Mouse (Mus musculus): ENCODE results near the gene Bcan. TPM values are rescaled to one million over a fixed set of nuclear protein-coding genes. Genes with fewer than 3 reads are reported as not detected.

Bcan gene
- polyA plus RNA-seq, 1 experiment from 2014 or later, result 0.08 TPM

DNA sequence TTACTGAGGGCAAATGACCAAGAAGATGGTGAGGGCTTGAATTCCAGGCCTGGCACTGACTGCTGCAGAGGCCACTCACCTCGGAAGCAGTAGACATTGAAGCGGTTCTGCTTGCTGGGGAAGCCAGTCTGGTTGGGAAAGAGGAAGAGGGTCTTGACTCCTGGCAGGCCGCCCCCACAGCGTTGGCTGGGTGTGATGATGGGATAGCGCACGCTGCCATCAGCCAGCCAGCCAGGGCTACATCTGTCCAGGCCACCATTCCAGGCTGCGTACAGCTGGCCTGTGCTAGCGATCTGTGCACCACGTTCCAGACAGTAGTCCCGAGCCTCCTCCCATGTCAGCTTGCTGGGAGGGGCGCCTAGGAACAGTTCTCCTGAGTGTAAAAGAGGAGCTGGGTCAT lies 4.7 kb downstream of the Bcan start:
- TF ChIP-seq CTCF (IDR thresholded peaks at IDR 0.05; ENCODE audit: low read depth) (no peak), EP300 (optimal IDR thresholded peaks at IDR 0.05) (no peak)
- Histone ChIP-seq H3K9me3 (ENCODE audit: control insufficient read depth, low read length) (no peaks in the 10 kb centered on the region), H3K27ac (replicated peaks) (no peak overlapping the region), H3K9ac (ENCODE audit: low read length) (no peak overlapping the region), H3K4me3 (ENCODE audit: low read depth, low read length) (no peak overlapping the region), H3K4me1 (replicated peaks; ENCODE audit: control insufficient read depth, insufficient read depth) (no peaks in the 10 kb centered on the region), H3K27me3 (ENCODE audit: control insufficient read depth, insufficient read depth, low read length) (peaks cover 14% of the 10 kb centered on the region; the same call in 1 of the 2 replicates), H3K36me3 (ENCODE audit: control insufficient read depth, insufficient read depth, low read length) (no peaks in the 10 kb centered on the region), H3K4me2 (replicated peaks; ENCODE audit: low read depth) (no peak overlapping the region)
- ATAC-seq (ENCODE audit: low FRiP score, low TSS enrichment) (no peak), DNase-seq (ENCODE audit: low spot score) (no peak)
- 34% methylated on average over 11 of the region's 11 CpGs for WGBS

- WGBS, result 2% methylated on average over 6 of the region's 6 CpGs
- ATAC-seq (ENCODE audit: low FRiP score, low TSS enrichment), result no peak
- no peaks in the 10 kb centered on the region for H3K9me3 ChIP-seq (ENCODE audit: control insufficient read depth, low read length)
- H3K27me3 ChIP-seq (ENCODE audit: control insufficient read depth, insufficient read depth, low read length), result peaks cover 4% of the 10 kb centered on the region; the same call in 1 of the 2 replicates
- H3K4me2 ChIP-seq (replicated peaks; ENCODE audit: low read depth), result no peak overlapping the region
- TF ChIP-seq CTCF (IDR thresholded peaks at IDR 0.05; ENCODE audit: low read depth) (no peak), EP300 (optimal IDR thresholded peaks at IDR 0.05) (no peak)
- no peak overlapping the region for H3K9ac ChIP-seq (ENCODE audit: low read length)
- H3K27ac ChIP-seq (replicated peaks), result no peak overlapping the region
- H3K36me3 ChIP-seq (ENCODE audit: control insufficient read depth, insufficient read depth, low read length), result no peaks in the 10 kb centered on the region
- DNase-seq (ENCODE audit: low spot score), result peak; percentile 69
- no peak overlapping the region for H3K4me3 ChIP-seq (ENCODE audit: low read depth, low read length)
- H3K4me1 ChIP-seq (replicated peaks; ENCODE audit: control insufficient read depth, insufficient read depth), result no peaks in the 10 kb centered on the region
Observed at GRCm38 (mm10) chr3:87993436-87993835, 6.6 kb downstream of the Bcan start.

DNA sequence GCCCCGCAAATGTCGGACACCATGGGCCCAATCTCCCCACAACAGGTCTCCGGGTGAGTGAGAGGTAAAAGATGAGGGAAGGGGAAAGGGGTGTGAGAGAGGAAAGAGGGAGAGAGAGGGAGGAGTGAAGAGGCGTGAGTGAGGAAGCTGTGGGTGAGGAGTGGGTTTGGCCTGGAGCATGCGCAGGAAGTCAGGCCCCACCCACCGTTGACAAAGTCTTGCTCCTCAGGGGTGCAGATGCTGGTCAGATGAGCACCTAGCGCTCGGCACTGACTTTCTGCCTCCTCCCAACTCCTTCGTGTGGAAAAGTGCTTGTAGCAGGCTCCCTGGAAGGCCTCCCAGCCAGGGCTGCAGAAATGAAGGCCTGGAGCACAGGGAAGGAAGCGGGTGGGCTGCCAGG lies 10.1 kb downstream of the Bcan start:
- H3K27me3 ChIP-seq (ENCODE audit: control insufficient read depth, insufficient read depth, low read length), result no peaks in the 10 kb centered on the region; the same call in 1 of the 2 replicates
- H3K36me3 ChIP-seq (ENCODE audit: control insufficient read depth, insufficient read depth, low read length), result no peaks in the 10 kb centered on the region
- H3K9me3 ChIP-seq (ENCODE audit: control insufficient read depth, low read length), result no peaks in the 10 kb centered on the region
- no peak overlapping the region for H3K4me2 ChIP-seq (replicated peaks; ENCODE audit: low read depth)
- DNase-seq (ENCODE audit: low spot score) (no peak), ATAC-seq (ENCODE audit: low FRiP score, low TSS enrichment) (no peak)
- no peak for TF ChIP-seq CTCF (IDR thresholded peaks at IDR 0.05; ENCODE audit: low read depth)
- TF ChIP-seq EP300 (optimal IDR thresholded peaks at IDR 0.05), result no peak
- WGBS, result 32% methylated on average over 10 of the region's 10 CpGs
- no peak overlapping the region for H3K27ac ChIP-seq (replicated peaks)
- H3K9ac ChIP-seq (ENCODE audit: low read length), result no peak overlapping the region
- H3K4me1 ChIP-seq (replicated peaks; ENCODE audit: control insufficient read depth, insufficient read depth), result peaks cover 3% of the 10 kb centered on the region; the same call in 1 of the 2 replicates
- no peak overlapping the region for H3K4me3 ChIP-seq (ENCODE audit: low read depth, low read length)

DNA sequence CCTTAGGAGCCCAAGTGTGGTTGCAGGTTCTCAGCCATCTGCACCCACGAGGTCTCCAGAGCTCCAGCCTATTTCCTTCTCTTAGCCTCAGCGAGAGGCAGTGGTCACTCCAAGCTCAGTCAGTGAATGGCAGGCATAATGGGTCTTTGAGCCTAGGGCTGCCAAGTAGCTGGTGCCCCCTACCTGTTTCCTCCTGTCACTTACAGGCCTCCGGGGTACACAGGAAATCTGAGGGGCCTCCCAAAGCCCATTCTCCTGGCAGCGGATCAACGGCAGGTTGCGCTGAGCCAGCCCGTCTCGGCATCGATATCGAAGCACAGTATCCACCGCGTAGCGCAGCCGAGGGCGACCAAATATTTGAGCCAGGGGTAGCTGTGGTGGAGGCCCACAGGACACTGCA lies 12.0 kb downstream of the Bcan start:
- TF ChIP-seq CTCF (IDR thresholded peaks at IDR 0.05; ENCODE audit: low read depth) (no peak), EP300 (optimal IDR thresholded peaks at IDR 0.05) (no peak)
- WGBS, result 11% methylated on average over 15 of the region's 15 CpGs
- no peak for DNase-seq (ENCODE audit: low spot score)

GRCm38 (mm10) chr3:87987633-87988032 lies 12.4 kb downstream of the Bcan start:
- under 1% methylated on average over 15 of the region's 15 CpGs for WGBS
- H3K36me3 ChIP-seq (ENCODE audit: control insufficient read depth, insufficient read depth, low read length), result no peaks in the 10 kb centered on the region
- H3K9me3 ChIP-seq (ENCODE audit: control insufficient read depth, low read length), result no peaks in the 10 kb centered on the region
- TF ChIP-seq CTCF (IDR thresholded peaks at IDR 0.05; ENCODE audit: low read depth) (peak; percentile 15; the same call in 1 of the 2 replicates), EP300 (optimal IDR thresholded peaks at IDR 0.05) (no peak)
- peak overlapping the region; percentile 65 for H3K4me2 ChIP-seq (replicated peaks; ENCODE audit: low read depth)
- peak overlapping the region; percentile 33 for H3K4me3 ChIP-seq (ENCODE audit: low read depth, low read length)
- ATAC-seq (ENCODE audit: low FRiP score, low TSS enrichment) (peak; percentile 3; the same call in 1 of the 2 replicates), DNase-seq (ENCODE audit: low spot score) (no peak)
- H3K27ac ChIP-seq (replicated peaks), result no peak overlapping the region
- peak overlapping the region; percentile 43; the same call in 1 of the 2 replicates for H3K9ac ChIP-seq (ENCODE audit: low read length)
- no peaks in the 10 kb centered on the region for H3K27me3 ChIP-seq (ENCODE audit: control insufficient read depth, insufficient read depth, low read length)
- H3K4me1 ChIP-seq (replicated peaks; ENCODE audit: control insufficient read depth, insufficient read depth), result peaks cover 12% of the 10 kb centered on the region

More for the DNA sequence above, 12.0 kb downstream of the Bcan start:
- no peak overlapping the region for H3K9ac ChIP-seq (ENCODE audit: low read length)
- no peaks in the 10 kb centered on the region for H3K9me3 ChIP-seq (ENCODE audit: control insufficient read depth, low read length)
- H3K36me3 ChIP-seq (ENCODE audit: control insufficient read depth, insufficient read depth, low read length), result no peaks in the 10 kb centered on the region
- peak overlapping the region; percentile 33 for H3K4me3 ChIP-seq (ENCODE audit: low read depth, low read length)
- no peaks in the 10 kb centered on the region for H3K27me3 ChIP-seq (ENCODE audit: control insufficient read depth, insufficient read depth, low read length)
- peaks cover 8% of the 10 kb centered on the region for H3K4me1 ChIP-seq (replicated peaks; ENCODE audit: control insufficient read depth, insufficient read depth)
- H3K4me2 ChIP-seq (replicated peaks; ENCODE audit: low read depth), result peak overlapping the region; percentile 65
- H3K27ac ChIP-seq (replicated peaks), result no peak overlapping the region
- no peak for ATAC-seq (ENCODE audit: low FRiP score, low TSS enrichment)

DNA sequence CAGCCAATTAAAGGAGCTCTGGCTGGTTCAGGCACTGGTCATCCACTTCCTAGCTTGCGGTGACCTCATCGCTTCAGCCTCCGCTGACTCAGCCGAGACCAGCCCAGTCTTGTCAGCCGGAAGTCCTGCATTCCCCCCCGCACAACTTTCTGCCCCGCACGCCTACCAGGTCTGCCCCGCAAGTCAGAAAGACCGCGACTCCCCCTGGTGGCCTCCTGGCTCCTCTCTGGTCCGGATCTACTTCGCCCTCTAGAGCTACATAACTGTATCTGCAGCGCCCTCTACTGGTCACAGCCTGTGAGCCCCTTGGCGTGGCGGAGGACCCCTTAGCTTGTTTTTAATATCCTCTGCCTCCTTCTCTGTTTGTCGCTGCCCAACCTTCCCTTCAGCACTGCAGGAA lies 13.2 kb downstream of the Bcan start:
- Histone ChIP-seq H3K36me3 (ENCODE audit: control insufficient read depth, insufficient read depth, low read length) (no peaks in the 10 kb centered on the region), H3K9me3 (ENCODE audit: control insufficient read depth, low read length) (no peaks in the 10 kb centered on the region), H3K9ac (ENCODE audit: low read length) (peak overlapping the region; percentile 43; the same call in 1 of the 2 replicates), H3K4me2 (replicated peaks; ENCODE audit: low read depth) (peak overlapping the region; percentile 65), H3K27ac (replicated peaks) (no peak overlapping the region), H3K4me1 (replicated peaks; ENCODE audit: control insufficient read depth, insufficient read depth) (peaks cover 15% of the 10 kb centered on the region), H3K4me3 (ENCODE audit: low read depth, low read length) (peak overlapping the region; percentile 33), H3K27me3 (ENCODE audit: control insufficient read depth, insufficient read depth, low read length) (no peaks in the 10 kb centered on the region)
- 0% methylated on average over 17 of the region's 17 CpGs for whole genome bisulfite sequencing
- DNase-seq (ENCODE audit: low spot score) (peak; percentile 97), ATAC-seq (ENCODE audit: low FRiP score, low TSS enrichment) (peak; percentile 91)
- TF ChIP-seq EP300 (optimal IDR thresholded peaks at IDR 0.05) (no peak), CTCF (IDR thresholded peaks at IDR 0.05; ENCODE audit: low read depth) (peak; percentile 99)
